Mouse (Mus musculus): ENCODE data around the gene Prdx6. TPM values are rescaled to one million over a fixed set of nuclear protein-coding genes. Genes with fewer than 3 reads are reported as not detected.

Gene Prdx6
- total RNA-seq (2014; rRNA removed; ENCODE audit: low replicate concordance), result 195 and 219 TPM in 2 replicates
- polyA plus RNA-seq (2015; fragmentation: Nextera tagmentation; extraction: Ambion mirVana), result 311 and 322 TPM in 2 replicates

- Histone ChIP-seq H3K4me1 (ENCODE audit: control insufficient read depth, insufficient read depth) (peaks cover 35% of the 10 kb centered on the region), H3K4me3 (ENCODE audit: low read depth, low read length) (peak within 1 kb of the TSS; percentile 94), H3K36me3 (replicated peaks; ENCODE audit: control insufficient read depth, insufficient read depth, low read length) (peaks cover 11% of the 10 kb centered on the region), H3K9me3 (replicated peaks; ENCODE audit: control insufficient read depth, low read length) (no peaks in the 10 kb centered on the region), H3K9ac (replicated peaks; ENCODE audit: low read depth, low read length) (peak within 1 kb of the TSS; percentile 95), H3K27me3 (ENCODE audit: control insufficient read depth, insufficient read depth, low read length) (no peaks in the 10 kb centered on the region), H3K4me2 (ENCODE audit: low read depth, low read length) (peak within 1 kb of the TSS; percentile 98), H3K27ac (ENCODE audit: low read depth) (peak within 1 kb of the TSS; percentile 93)
- DNase-seq (ENCODE audit: low spot score) (peak; percentile 85), ATAC-seq (ENCODE audit: insufficient read depth, low read depth) (peak; percentile 93)
- WGBS, result under 1% methylated on average over 66 of the region's 66 CpGs
- TF ChIP-seq EP300 (IDR thresholded peaks at IDR 0.05; ENCODE audit: low read depth) (no peak), CTCF (IDR thresholded peaks at IDR 0.05; ENCODE audit: low read depth) (no peak)
Observed at GRCm38 (mm10) chr1:161250604-161251416, at the start of gene Prdx6. Gene Prdx6 (minus strand): TSS chr1:161251219.

GRCm38 (mm10) chr1:161288256-161288655 is 37.2 kb upstream of the Prdx6 start:
- WGBS, result 43% methylated on average over 12 of the region's 12 CpGs
- ATAC-seq (ENCODE audit: insufficient read depth, low read depth) (no peak), DNase-seq (ENCODE audit: low spot score) (no peak)
- H3K9ac ChIP-seq (replicated peaks; ENCODE audit: low read depth, low read length), result no peak overlapping the region
- H3K4me1 ChIP-seq (ENCODE audit: control insufficient read depth, insufficient read depth), result no peaks in the 10 kb centered on the region
- no peak for TF ChIP-seq EP300 (IDR thresholded peaks at IDR 0.05; ENCODE audit: low read depth)
- no peak for TF ChIP-seq CTCF (IDR thresholded peaks at IDR 0.05; ENCODE audit: low read depth)
- no peak overlapping the region for H3K27ac ChIP-seq (ENCODE audit: low read depth)
- no peaks in the 10 kb centered on the region for H3K36me3 ChIP-seq (replicated peaks; ENCODE audit: control insufficient read depth, insufficient read depth, low read length)
- 0 out of 2 replicates have a peak, but pooled peaks cover 4% of the 10 kb centered on the region for H3K9me3 ChIP-seq (replicated peaks; ENCODE audit: control insufficient read depth, low read length)
- H3K4me2 ChIP-seq (ENCODE audit: low read depth, low read length), result no peak overlapping the region
- H3K27me3 ChIP-seq (ENCODE audit: control insufficient read depth, insufficient read depth, low read length), result no peaks in the 10 kb centered on the region
- H3K4me3 ChIP-seq (ENCODE audit: low read depth, low read length), result no peak overlapping the region

GRCm38 (mm10) chr1:161286726-161287310 is 35.8 kb upstream of the Prdx6 start:
- Histone ChIP-seq H3K27me3 (ENCODE audit: control insufficient read depth, insufficient read depth, low read length) (no peaks in the 10 kb centered on the region), H3K9ac (replicated peaks; ENCODE audit: low read depth, low read length) (no peak overlapping the region), H3K9me3 (replicated peaks; ENCODE audit: control insufficient read depth, low read length) (0 out of 2 replicates have a peak, but pooled peaks cover 4% of the 10 kb centered on the region), H3K36me3 (replicated peaks; ENCODE audit: control insufficient read depth, insufficient read depth, low read length) (no peaks in the 10 kb centered on the region), H3K27ac (ENCODE audit: low read depth) (no peak overlapping the region), H3K4me2 (ENCODE audit: low read depth, low read length) (no peak overlapping the region), H3K4me1 (ENCODE audit: control insufficient read depth, insufficient read depth) (no peaks in the 10 kb centered on the region), H3K4me3 (ENCODE audit: low read depth, low read length) (no peak overlapping the region)
- TF ChIP-seq CTCF (IDR thresholded peaks at IDR 0.05; ENCODE audit: low read depth) (peak; percentile 80), EP300 (IDR thresholded peaks at IDR 0.05; ENCODE audit: low read depth) (no peak)
- 0 out of 2 replicates have a peak, but pooled peaks have one; percentile 51 for ATAC-seq (ENCODE audit: insufficient read depth, low read depth)
- 24% methylated on average over 11 of the region's 11 CpGs for WGBS
- DNase-seq (ENCODE audit: low spot score), result peak; percentile 44

GRCm38 (mm10) chr1:161281054-161281688 is 30.2 kb upstream of the Prdx6 start:
- no peak for ATAC-seq (ENCODE audit: insufficient read depth, low read depth)
- 53% methylated on average over 3 of the region's 3 CpGs for WGBS
- no peaks in the 10 kb centered on the region for H3K9me3 ChIP-seq (replicated peaks; ENCODE audit: control insufficient read depth, low read length)
- DNase-seq (ENCODE audit: low spot score), result no peak
- TF ChIP-seq CTCF (IDR thresholded peaks at IDR 0.05; ENCODE audit: low read depth), result no peak
- no peak for TF ChIP-seq EP300 (IDR thresholded peaks at IDR 0.05; ENCODE audit: low read depth)
- no peak overlapping the region for H3K4me2 ChIP-seq (ENCODE audit: low read depth, low read length)
- no peak overlapping the region for H3K27ac ChIP-seq (ENCODE audit: low read depth)
- no peak overlapping the region for H3K4me3 ChIP-seq (ENCODE audit: low read depth, low read length)
- H3K27me3 ChIP-seq (ENCODE audit: control insufficient read depth, insufficient read depth, low read length), result no peaks in the 10 kb centered on the region
- no peak overlapping the region for H3K9ac ChIP-seq (replicated peaks; ENCODE audit: low read depth, low read length)
- H3K36me3 ChIP-seq (replicated peaks; ENCODE audit: control insufficient read depth, insufficient read depth, low read length), result no peaks in the 10 kb centered on the region
- no peaks in the 10 kb centered on the region for H3K4me1 ChIP-seq (ENCODE audit: control insufficient read depth, insufficient read depth)

GRCm38 (mm10) chr1:161279244-161279908 is 28.4 kb upstream of the Prdx6 start:
- Histone ChIP-seq H3K9ac (replicated peaks; ENCODE audit: low read depth, low read length) (no peak overlapping the region), H3K9me3 (replicated peaks; ENCODE audit: control insufficient read depth, low read length) (no peaks in the 10 kb centered on the region), H3K4me1 (ENCODE audit: control insufficient read depth, insufficient read depth) (no peaks in the 10 kb centered on the region), H3K27ac (ENCODE audit: low read depth) (no peak overlapping the region), H3K4me2 (ENCODE audit: low read depth, low read length) (no peak overlapping the region), H3K36me3 (replicated peaks; ENCODE audit: control insufficient read depth, insufficient read depth, low read length) (no peaks in the 10 kb centered on the region), H3K27me3 (ENCODE audit: control insufficient read depth, insufficient read depth, low read length) (no peaks in the 10 kb centered on the region), H3K4me3 (ENCODE audit: low read depth, low read length) (no peak overlapping the region)
- TF ChIP-seq EP300 (IDR thresholded peaks at IDR 0.05; ENCODE audit: low read depth) (no peak), CTCF (IDR thresholded peaks at IDR 0.05; ENCODE audit: low read depth) (no peak)
- DNase-seq (ENCODE audit: low spot score) (no peak), ATAC-seq (ENCODE audit: insufficient read depth, low read depth) (no peak)
- WGBS, result 40% methylated on average over 6 of the region's 6 CpGs

Measured in heart, postnatal 0 days (tissue).